Mouse (Mus musculus) limb, embryonic 12.5 days (tissue): ENCODE results near the gene Ldhal6b. TPM values are rescaled to one million over a fixed set of nuclear protein-coding genes. Genes with fewer than 3 reads are reported as not detected.

Experiments used
- ATAC-seq: fragments of 200-750 bp; cut with Nextera tagmentation; 2 replicates; pipeline ENCODE4 v1.8.0; 2017; ENCODE audit warnings: low read depth, moderate TSS enrichment; ENCODE audit not compliant: insufficient number of reproducible peaks, insufficient read depth, low FRiP score, low TSS enrichment
- H3K27ac ChIP-seq: fragments of 300-500 bp; sonication (generic); 2 replicates; pipeline ENCODE4 v1.5.1; 2016; ENCODE audit warnings: mild to moderate bottlenecking, moderate library complexity
- H3K27me3 ChIP-seq: fragments of 300-500 bp; sonication (generic); 2 replicates; pipeline ENCODE4 v1.6.1; 2016; ENCODE audit warnings: mild to moderate bottlenecking, moderate library complexity
- H3K36me3 ChIP-seq: fragments of 300-500 bp; sonication (generic); 2 replicates; pipeline ENCODE4 v1.6.1; 2016; ENCODE audit warnings: mild to moderate bottlenecking, moderate library complexity
- H3K4me1 ChIP-seq: fragments of 300-500 bp; sonication (generic); replicated peaks from 2 replicates; pipeline ENCODE4 v1.6.1; 2016
- H3K4me2 ChIP-seq: fragments of 300-500 bp; sonication (generic); 2 replicates; pipeline ENCODE4 v1.6.1; 2016; ENCODE audit warnings: mild to moderate bottlenecking, moderate library complexity
- H3K4me3 ChIP-seq: fragments of 300-500 bp; sonication (generic); replicated peaks from 2 replicates; pipeline ENCODE4 v1.5.1; 2016; ENCODE audit warnings: mild to moderate bottlenecking
- H3K9ac ChIP-seq: fragments of 300-500 bp; sonication (generic); replicated peaks from 2 replicates; pipeline ENCODE4 v1.6.1; 2016; ENCODE audit warnings: mild to moderate bottlenecking, moderate library complexity
- H3K9me3 ChIP-seq: fragments of 300-500 bp; sonication (generic); 2 replicates; pipeline ENCODE4 v1.6.1; 2016; ENCODE audit warnings: mild to moderate bottlenecking, moderate library complexity
- WGBS: fragments of 180-500 bp; shearing (Covaris S2); methylation state at CpG from one replicate; pipeline ENCODE4 v1.1.7; 2016; 5-methylcytosine and 5-hydroxymethylcytosine counted together
- polyA plus RNA-seq: library from polyadenylated mRNA; unstranded; fragments of >200 nt; fragmentation: Nextera tagmentation; extraction: Ambion mirVana; gene quantifications from 2 replicates; pipeline ENCODE4 v1.2.1, GENCODE M21; 2016

Ldhal6b gene
- polyA plus RNA-seq, 1 experiment from 2014 or later = not detected

GRCm38 (mm10) chr17:5395454-5396205 lies 22.9 kb downstream of the Ldhal6b start:
- 81% methylated on average over 16 of the region's 16 CpGs for WGBS
- ATAC-seq = no peak
- H3K4me2 ChIP-seq = no peak overlapping the region
- no peaks in the 10 kb centered on the region for H3K36me3 ChIP-seq
- peaks cover 6% of the 10 kb centered on the region; the same call in 1 of the 2 replicates for H3K27me3 ChIP-seq
- no peak overlapping the region for H3K9ac ChIP-seq
- peaks cover 3% of the 10 kb centered on the region; the same call in 1 of the 2 replicates for H3K4me1 ChIP-seq
- no peak overlapping the region for H3K27ac ChIP-seq
- H3K9me3 ChIP-seq = peaks cover 7% of the 10 kb centered on the region; the same call in 1 of the 2 replicates
- no peak overlapping the region for H3K4me3 ChIP-seq

DNA sequence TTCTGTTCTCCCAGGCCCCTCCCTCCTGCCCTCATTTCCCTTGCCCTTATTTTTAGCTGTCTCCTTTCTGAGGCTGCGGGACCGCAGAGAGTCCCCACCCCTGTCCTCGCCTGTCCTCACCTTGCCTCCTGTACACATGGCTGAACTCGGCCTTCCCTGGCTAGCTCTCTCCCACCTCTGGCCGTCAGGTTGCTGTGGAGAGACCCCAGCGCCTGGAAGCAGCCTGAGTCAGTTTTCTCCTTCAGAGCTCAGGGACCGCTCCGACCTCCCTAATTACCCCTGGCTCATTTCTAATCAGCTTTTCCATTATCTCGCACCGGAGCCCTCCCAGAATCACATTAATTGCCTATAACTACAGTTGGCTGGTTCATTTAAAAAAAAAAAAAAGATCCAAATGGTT lies 27.9 kb downstream of the Ldhal6b start:
- no peak overlapping the region for H3K4me3 ChIP-seq
- H3K9ac ChIP-seq = no peak overlapping the region
- ATAC-seq = no peak
- no peaks in the 10 kb centered on the region for H3K4me1 ChIP-seq
- no peaks in the 10 kb centered on the region for H3K27me3 ChIP-seq
- peaks cover 7% of the 10 kb centered on the region; the same call in 1 of the 2 replicates for H3K9me3 ChIP-seq
- H3K27ac ChIP-seq = no peak overlapping the region
- H3K4me2 ChIP-seq = no peak overlapping the region
- 61% methylated on average over 10 of the region's 10 CpGs for WGBS
- H3K36me3 ChIP-seq = no peaks in the 10 kb centered on the region

- Histone ChIP-seq H3K4me1 (no peaks in the 10 kb centered on the region), H3K9me3 (peaks cover 6% of the 10 kb centered on the region; the same call in 1 of the 2 replicates), H3K27ac (no peak overlapping the region), H3K4me2 (no peak overlapping the region), H3K4me3 (no peak overlapping the region), H3K9ac (no peak overlapping the region), H3K27me3 (no peaks in the 10 kb centered on the region), H3K36me3 (no peaks in the 10 kb centered on the region)
- WGBS = 57% methylated on average over 3 of the region's 3 CpGs
- no peak for ATAC-seq
Observed at GRCm38 (mm10) chr17:5388351-5388750, 30.2 kb downstream of the Ldhal6b start.

- ATAC-seq = no peak
- Histone ChIP-seq H3K36me3 (no peaks in the 10 kb centered on the region), H3K27ac (no peak overlapping the region), H3K27me3 (no peaks in the 10 kb centered on the region), H3K4me2 (no peak overlapping the region), H3K4me1 (no peaks in the 10 kb centered on the region), H3K9ac (no peak overlapping the region), H3K4me3 (no peak overlapping the region), H3K9me3 (no peaks in the 10 kb centered on the region)
- WGBS = 90% methylated on average over 12 of the region's 12 CpGs
Observed at GRCm38 (mm10) chr17:5386885-5387545, 31.6 kb downstream of the Ldhal6b start.

GRCm38 (mm10) chr17:5385694-5386093 lies 32.9 kb downstream of the Ldhal6b start:
- 97% methylated on average over 1 of the region's 1 CpGs for WGBS
- ATAC-seq = no peak
- H3K4me3 ChIP-seq = no peak overlapping the region

DNA sequence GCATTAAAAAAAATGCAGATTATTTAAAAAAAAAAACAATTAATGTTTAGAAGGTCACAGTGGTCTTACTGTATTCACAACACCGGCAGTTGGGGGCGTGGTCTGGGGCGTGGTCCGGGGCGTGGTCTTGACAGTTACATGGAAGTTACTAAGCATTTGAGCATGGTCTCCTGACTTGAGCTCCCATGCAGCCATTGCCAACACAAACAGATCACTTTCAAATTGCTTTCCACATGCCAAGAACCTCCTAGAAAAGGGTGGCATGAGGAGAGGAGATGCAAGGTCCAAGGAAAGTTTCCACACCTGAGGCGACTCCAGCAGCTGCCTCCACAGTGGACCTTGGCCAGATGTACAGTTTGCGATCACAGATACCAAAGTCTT lies 40.6 kb downstream of the Ldhal6b start:
- Histone ChIP-seq H3K27me3 (no peaks in the 10 kb centered on the region; the same call in 1 of the 2 replicates), H3K9ac (no peak overlapping the region), H3K4me3 (no peak overlapping the region), H3K9me3 (no peaks in the 10 kb centered on the region), H3K4me1 (no peaks in the 10 kb centered on the region), H3K4me2 (no peak overlapping the region; the same call in 1 of the 2 replicates), H3K27ac (no peak overlapping the region), H3K36me3 (no peaks in the 10 kb centered on the region)
- ATAC-seq = no peak
- WGBS = 32% methylated on average over 7 of the region's 7 CpGs

More at GRCm38 (mm10) chr17:5385694-5386093, 32.9 kb downstream of the Ldhal6b start:
- no peak overlapping the region for H3K4me2 ChIP-seq
- no peaks in the 10 kb centered on the region for H3K36me3 ChIP-seq
- no peak overlapping the region for H3K9ac ChIP-seq
- H3K27ac ChIP-seq = no peak overlapping the region
- no peaks in the 10 kb centered on the region for H3K9me3 ChIP-seq
- no peaks in the 10 kb centered on the region for H3K4me1 ChIP-seq
- H3K27me3 ChIP-seq = no peaks in the 10 kb centered on the region

- Histone ChIP-seq H3K4me3 (no peak overlapping the region), H3K4me1 (no peaks in the 10 kb centered on the region), H3K27me3 (no peaks in the 10 kb centered on the region; the same call in 1 of the 2 replicates), H3K9me3 (no peaks in the 10 kb centered on the region), H3K9ac (no peak overlapping the region), H3K36me3 (no peaks in the 10 kb centered on the region), H3K4me2 (no peak overlapping the region; the same call in 1 of the 2 replicates), H3K27ac (no peak overlapping the region)
- no peak for ATAC-seq
- WGBS = 35% methylated on average over 11 of the region's 11 CpGs
Observed at GRCm38 (mm10) chr17:5377151-5377929, 41.2 kb downstream of the Ldhal6b start.

DNA sequence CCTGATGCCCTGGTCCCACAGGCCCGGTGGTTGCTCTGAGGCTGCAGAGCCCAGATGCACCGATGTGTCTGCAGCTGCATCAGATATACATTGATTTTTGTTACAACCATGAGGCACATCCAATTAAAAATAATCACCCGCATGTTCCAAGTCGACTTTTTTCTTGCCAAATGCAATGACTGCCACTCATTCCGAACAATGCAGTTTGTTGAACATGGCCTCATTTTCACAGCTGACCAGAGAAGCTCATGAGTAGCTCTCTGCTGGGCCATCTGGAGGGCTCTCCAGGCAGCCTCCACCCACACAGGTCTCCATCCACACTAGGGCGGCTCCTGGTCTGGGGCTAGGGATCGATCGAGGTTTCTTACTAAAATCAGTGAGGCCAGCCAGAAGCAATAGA lies 45.6 kb downstream of the Ldhal6b start:
- H3K36me3 ChIP-seq = no peaks in the 10 kb centered on the region
- peaks cover 4% of the 10 kb centered on the region; the same call in 1 of the 2 replicates for H3K9me3 ChIP-seq
- H3K27ac ChIP-seq = no peak overlapping the region
- H3K4me1 ChIP-seq = 0 out of 2 replicates have a peak, but pooled peaks cover 3% of the 10 kb centered on the region
- H3K9ac ChIP-seq = no peak overlapping the region
- H3K4me3 ChIP-seq = no peak overlapping the region
- no peak overlapping the region for H3K4me2 ChIP-seq
- ATAC-seq = no peak
- H3K27me3 ChIP-seq = no peaks in the 10 kb centered on the region; the same call in 1 of the 2 replicates
- WGBS = 82% methylated on average over 8 of the region's 8 CpGs

DNA sequence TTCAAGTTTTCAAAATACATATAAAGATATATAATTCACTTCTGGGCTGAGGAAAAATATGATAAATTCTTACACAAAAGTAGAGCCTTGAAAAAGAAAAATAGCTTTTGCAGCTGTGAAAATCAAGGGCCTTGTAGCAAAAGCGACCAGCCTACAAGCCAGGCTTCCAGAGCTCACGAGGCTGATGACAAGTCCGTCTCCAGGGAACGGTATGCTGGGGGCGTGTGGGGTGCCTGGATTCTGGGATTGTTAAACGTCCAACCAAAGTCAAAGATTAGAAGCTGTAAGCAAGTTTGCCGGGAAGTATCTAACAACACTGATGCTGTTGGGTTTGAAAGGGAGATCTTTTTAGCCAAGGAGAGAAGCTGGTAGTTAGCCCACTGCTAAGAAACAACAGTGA lies 47.0 kb downstream of the Ldhal6b start:
- Histone ChIP-seq H3K27ac (no peak overlapping the region), H3K27me3 (no peaks in the 10 kb centered on the region), H3K4me1 (0 out of 2 replicates have a peak, but pooled peaks cover 3% of the 10 kb centered on the region), H3K4me2 (no peak overlapping the region), H3K9me3 (peaks cover 4% of the 10 kb centered on the region; the same call in 1 of the 2 replicates), H3K36me3 (no peaks in the 10 kb centered on the region), H3K4me3 (no peak overlapping the region), H3K9ac (no peak overlapping the region)
- 64% methylated on average over 7 of the region's 7 CpGs for WGBS
- ATAC-seq = no peak

DNA sequence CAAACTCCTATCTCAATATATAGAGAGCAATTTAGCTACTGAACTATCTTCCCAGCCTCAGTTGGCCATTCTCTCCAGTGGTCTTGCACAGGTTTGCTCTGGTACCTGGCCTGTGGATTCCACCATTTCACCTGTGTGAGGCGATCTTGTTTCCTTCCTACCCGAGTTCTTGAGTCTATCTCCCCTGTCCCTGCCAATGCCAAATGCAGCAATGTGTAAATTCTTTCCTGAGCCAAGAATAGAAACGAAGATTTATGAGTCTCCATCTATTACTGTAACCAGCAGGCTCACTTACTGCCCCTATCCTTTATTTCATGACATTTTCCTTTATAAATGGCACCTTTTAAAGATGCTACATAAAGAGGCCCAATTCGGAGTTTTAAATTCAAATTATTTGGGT lies 47.5 kb downstream of the Ldhal6b start:
- WGBS = 71% methylated on average over 4 of the region's 4 CpGs

More for the DNA sequence above, 47.5 kb downstream of the Ldhal6b start:
- ATAC-seq = no peak
- Histone ChIP-seq H3K4me2 (no peak overlapping the region), H3K36me3 (no peaks in the 10 kb centered on the region), H3K27me3 (no peaks in the 10 kb centered on the region), H3K9ac (no peak overlapping the region), H3K4me3 (no peak overlapping the region), H3K4me1 (peaks cover 5% of the 10 kb centered on the region; the same call in 1 of the 2 replicates), H3K9me3 (peaks cover 4% of the 10 kb centered on the region; the same call in 1 of the 2 replicates), H3K27ac (no peak overlapping the region)
